Mouse (Mus musculus) left cerebral cortex, postnatal 36 days (tissue): ENCODE results near the gene Wasl. TPM values are rescaled to one million over a fixed set of nuclear protein-coding genes. Genes with fewer than 3 reads are reported as not detected.

Experiments
- DNase-seq, 2 experiments: peaks; one replicate each; pipeline ENCODE4 v3.0.0; 2021 to 2022; ENCODE audit warnings: low spot score in 2 of 2, mixed read lengths in 1 of 2
- intact Hi-C: fragments of 180-260 bp; cut with DNase I; formaldehyde crosslinking; loops from one replicate; pipeline ENCODE4 v1.15.1; 2025
- total RNA-seq, 2 experiments: library from RNA; stranded (reverse); gene quantifications; 2 replicates each; pipeline ENCODE4 v1.2.3; 2021

Gene Wasl
- total RNA-seq, result 100 to 1,000 TPM; 123 to 129 TPM

- peak; percentile 99 to 100 for DNase-seq
- intact Hi-C loops, result loop anchor here (5.0 to 10.0 kb wide), 2 partner anchors 38 to 290 kb away; partner anchors contain the start of gene Tmem229a
These were observed at the start of gene Wasl for GRCm38 (mm10) chr6:24664867-24665458. Wasl (minus strand) TSS chr6:24665009.

- intact Hi-C loops, result no loop called here
- no peak for DNase-seq
These were observed 42.7 kb upstream of the Wasl start for GRCm38 (mm10) chr6:24707499-24707898.

- intact Hi-C loops, result no loop called here
- DNase-seq, result no peak
These were observed 42.3 kb upstream of the Wasl start for GRCm38 (mm10) chr6:24707090-24707489.

DNA sequence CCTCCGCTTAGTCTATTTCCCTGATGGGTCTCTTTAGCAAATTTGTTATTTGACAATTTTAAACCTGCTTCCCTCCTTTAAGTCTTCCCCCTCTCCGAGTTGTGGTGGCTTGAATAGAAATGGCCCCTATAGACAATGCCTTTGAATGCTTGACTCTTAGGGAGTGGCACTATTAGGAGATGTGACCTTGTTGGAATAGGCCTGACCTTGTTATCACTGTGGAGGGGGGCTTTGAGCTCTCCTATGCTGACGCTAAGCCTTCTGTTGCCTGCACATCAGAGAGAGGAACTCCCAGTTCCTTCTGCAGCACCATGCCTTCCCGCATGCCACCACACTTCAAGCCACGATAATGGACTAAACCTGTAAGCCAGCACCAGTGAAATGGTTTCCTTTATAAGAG is 32.4 kb upstream of the Wasl start:
- DNase-seq, result no peak
- intact Hi-C loops, result no loop called here

- DNase-seq, result no peak
- intact Hi-C loops, result no loop called here
These were observed 31.3 kb upstream of the Wasl start for GRCm38 (mm10) chr6:24696117-24696516.

- intact Hi-C loops, result no loop called here
- DNase-seq, result no peak
These were observed 29.9 kb upstream of the Wasl start for GRCm38 (mm10) chr6:24694455-24695410.

DNA sequence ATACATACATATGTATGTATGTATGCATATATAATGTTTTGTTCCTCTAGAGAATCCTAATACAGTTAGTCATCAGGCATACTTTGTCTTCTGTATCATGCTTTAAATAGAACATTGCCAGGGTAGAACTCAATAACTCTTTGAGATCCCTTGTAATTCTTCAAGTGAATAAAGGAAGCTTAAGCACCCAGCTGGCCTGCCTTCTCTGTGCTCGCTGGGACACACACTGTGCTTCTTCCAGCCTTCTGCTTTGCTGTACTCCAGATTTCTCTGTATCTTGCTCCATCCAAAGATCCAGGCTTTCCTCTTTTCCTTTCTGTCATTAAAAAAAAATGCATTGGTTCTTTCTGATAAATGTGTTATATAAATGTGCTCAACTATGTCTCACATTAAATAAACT is 23.1 kb upstream of the Wasl start:
- no peak for DNase-seq
- intact Hi-C loops, result no loop called here

- DNase-seq, result no peak
- intact Hi-C loops, result no loop called here
These were observed 18.3 kb upstream of the Wasl start for GRCm38 (mm10) chr6:24683113-24683512.

DNA sequence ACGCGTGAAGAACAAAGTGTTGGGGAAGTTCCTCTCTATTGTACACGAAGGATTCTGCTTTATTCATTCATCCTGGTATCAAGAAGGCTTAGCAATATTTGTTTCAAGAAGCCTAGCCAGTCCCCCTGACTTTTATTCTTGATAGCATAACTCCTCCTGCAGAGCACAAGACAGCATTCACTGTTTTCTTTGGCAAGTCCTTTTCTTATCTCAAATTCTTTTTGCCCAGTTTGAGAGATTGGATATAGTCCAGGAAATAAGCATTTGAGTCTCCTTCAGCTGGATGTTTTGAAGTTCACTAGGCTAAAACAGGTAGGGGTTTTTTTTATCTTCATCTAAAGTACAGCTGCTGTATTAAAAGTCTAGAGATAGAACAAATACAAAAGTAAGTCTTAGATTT is 3.0 kb upstream of the Wasl start:
- DNase-seq, result no peak
- intact Hi-C loops, result loop anchor here (10.0 kb wide), 1 partner anchor 287 kb away; the partner anchor contains the start of gene Tmem229a

DNA sequence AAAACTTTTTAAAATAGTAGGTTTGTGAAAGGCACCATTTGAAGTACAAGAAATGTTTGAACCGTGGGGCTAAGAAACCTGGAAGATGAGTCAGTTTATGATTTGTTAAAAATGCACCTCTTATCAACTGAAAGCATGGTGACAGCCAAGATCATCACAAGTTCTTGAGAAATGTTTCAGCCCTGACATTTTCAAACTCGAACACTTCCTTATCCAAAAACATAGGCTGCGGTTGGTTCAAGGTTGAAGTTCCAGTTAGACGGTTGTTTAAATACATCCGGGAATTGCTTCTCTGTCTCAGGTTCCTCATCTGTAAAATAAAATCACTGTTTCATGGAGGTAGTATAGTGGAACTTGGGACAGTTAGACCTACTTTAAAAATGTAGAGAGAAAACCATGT is 1.4 kb upstream of the Wasl start:
- no peak for DNase-seq
- intact Hi-C loops, result loop anchor here (10.0 kb wide), 1 partner anchor 289 kb away; the partner anchor contains the start of gene Tmem229a

- peak; percentile 41 to 52 for DNase-seq
- intact Hi-C loops, result loop anchor here (5.0 to 10.0 kb wide), 2 partner anchors 37 to 291 kb away; partner anchors contain the start of gene Tmem229a
These were observed 509 bp downstream of the Wasl start for GRCm38 (mm10) chr6:24664133-24664866.

- DNase-seq, result peak; percentile 22 to 28
- intact Hi-C loops, result loop anchor here (5.0 to 10.0 kb wide), 2 partner anchors 36 to 291 kb away; partner anchors contain the start of gene Tmem229a
These were observed 1.3 kb downstream of the Wasl start for GRCm38 (mm10) chr6:24663196-24664132.

GRCm38 (mm10) chr6:24662483-24662882 is 2.3 kb downstream of the Wasl start:
- DNase-seq, result no peak
- intact Hi-C loops, result loop anchor here (5.0 to 10.0 kb wide), 2 partner anchors 35 to 292 kb away; partner anchors contain the start of gene Tmem229a

- intact Hi-C loops, result loop anchor here (5.0 to 10.0 kb wide), 2 partner anchors 35 to 293 kb away; partner anchors contain the start of gene Tmem229a
These were observed 2.9 kb downstream of the Wasl start for GRCm38 (mm10) chr6:24661879-24662278.

DNA sequence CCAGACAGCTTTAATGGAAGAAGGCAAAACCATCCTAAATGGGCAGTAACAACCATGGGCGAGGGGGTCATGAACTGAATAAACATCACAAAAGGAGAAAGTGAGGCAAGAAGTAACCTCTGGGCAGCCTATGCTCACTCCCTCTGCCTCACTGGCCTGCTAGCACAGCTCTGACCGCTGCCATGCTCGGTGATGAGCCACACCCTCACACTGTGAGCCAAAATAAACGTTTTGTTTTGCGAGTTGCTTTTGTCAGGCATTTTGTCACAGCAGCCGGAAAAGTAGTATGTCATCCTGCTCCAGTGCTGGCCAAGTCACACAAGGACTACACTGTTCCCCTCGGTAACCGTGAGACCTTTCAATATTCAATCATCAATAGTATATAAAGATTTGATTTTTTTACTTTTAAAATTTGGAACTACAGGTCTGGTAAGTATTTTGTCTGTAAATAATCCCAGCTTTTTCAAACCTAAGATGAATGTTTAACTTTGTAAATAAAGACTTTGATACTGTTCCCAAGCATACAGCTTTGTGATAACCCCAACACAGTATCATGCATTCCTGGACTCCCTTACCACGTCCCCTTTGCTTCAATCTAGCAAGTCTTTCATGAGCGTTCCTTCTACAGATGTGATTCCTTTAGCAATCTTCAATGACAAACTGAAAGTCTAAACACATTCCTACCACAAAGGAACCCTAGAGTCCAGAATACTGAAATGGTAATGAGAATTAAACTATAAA is 7.0 kb downstream of the Wasl start:
- intact Hi-C loops, result no loop called here
- no peak for DNase-seq

More at GRCm38 (mm10) chr6:24661879-24662278, 2.9 kb downstream of the Wasl start:
- DNase-seq, result no peak

GRCm38 (mm10) chr6:24656094-24656493 is 8.7 kb downstream of the Wasl start:
- intact Hi-C loops, result no loop called here
- no peak for DNase-seq

GRCm38 (mm10) chr6:24651538-24651937 is 13.3 kb downstream of the Wasl start:
- DNase-seq, result no peak
- intact Hi-C loops, result no loop called here

DNA sequence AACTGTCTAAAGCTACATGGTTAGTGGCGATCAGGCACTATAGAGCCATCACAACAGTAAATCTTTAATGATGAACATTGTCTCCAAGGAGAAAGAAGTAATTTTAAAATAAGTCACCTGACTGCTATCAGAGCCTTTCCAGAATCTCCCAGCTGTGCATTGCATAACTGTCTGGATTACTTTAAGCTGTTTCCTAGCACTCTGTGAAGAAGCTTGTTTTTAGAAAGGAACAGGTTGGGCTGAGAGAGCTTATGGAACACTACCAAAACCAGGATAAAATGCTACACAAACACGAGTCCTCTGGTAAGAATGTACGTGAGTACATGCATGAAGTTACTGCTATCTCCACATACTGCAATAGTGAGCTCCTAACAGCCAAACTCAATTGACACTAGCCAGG is 14.1 kb downstream of the Wasl start:
- peak in 1 of 2 experiments; percentile 27 for DNase-seq
- intact Hi-C loops, result no loop called here
